Mouse (Mus musculus) C2C12 (cell line): ENCODE data around the gene Rnf185.

Source experiments
- CTCF ChIP-seq: IDR thresholded peaks from one replicate; pipeline ENCODE4 v1.5.1; 2011; ENCODE audit not compliant: control insufficient read depth, insufficient read depth, insufficient read length
- USF1 ChIP-seq: IDR thresholded peaks from one replicate; pipeline ENCODE4 v1.6.1; 2011; ENCODE audit warnings: low read depth, mild to moderate bottlenecking, control low read depth, moderate library complexity

DNA sequence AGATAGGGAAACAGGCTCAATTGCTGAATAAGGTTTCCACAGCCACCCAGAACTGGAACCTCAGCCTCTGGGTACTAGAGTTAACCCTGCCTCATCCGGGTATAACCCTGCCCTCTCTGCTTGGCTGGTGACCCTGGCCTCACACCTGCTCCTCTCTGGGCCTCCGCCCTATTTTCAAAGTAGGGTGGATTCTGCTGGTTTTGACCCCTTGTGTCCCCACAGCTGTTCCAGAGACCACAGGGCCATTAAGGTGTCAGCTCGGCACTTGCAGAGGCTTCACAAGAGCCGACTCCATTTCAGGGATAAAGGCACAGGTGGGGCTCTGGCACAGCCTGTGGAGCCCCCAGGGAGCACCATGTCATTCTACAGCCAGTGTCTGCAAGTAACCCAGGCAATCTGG is 40.6 kb upstream of the Rnf185 start:
- TF ChIP-seq CTCF (no peak), USF1 (no peak)
